Mouse (Mus musculus) hindbrain, embryonic 16.5 days (tissue): Measurements from ENCODE around the gene Maml2. TPM values are rescaled to one million over a fixed set of nuclear protein-coding genes. Genes with fewer than 3 reads are reported as not detected.

Experiments used
- ATAC-seq: fragments of 200-750 bp; cut with Nextera tagmentation; 2 replicates; pipeline ENCODE4 v1.8.0; 2017; ENCODE audit warnings: moderate TSS enrichment, moderate library complexity
- H3K27ac ChIP-seq: fragments of 300-500 bp; sonication (generic); 2 replicates; pipeline ENCODE4 v1.5.1; 2014; ENCODE audit warnings: low read depth, mild to moderate bottlenecking, control low read depth, low read length, moderate library complexity
- H3K27me3 ChIP-seq: fragments of 300-500 bp; sonication (generic); replicated peaks from 2 replicates; pipeline ENCODE4 v1.6.1; 2014; ENCODE audit warnings: low read length; ENCODE audit not compliant: control insufficient read depth, insufficient read depth
- H3K36me3 ChIP-seq: fragments of 300-500 bp; sonication (generic); 2 replicates; pipeline ENCODE4 v1.6.1; 2014; ENCODE audit warnings: mild to moderate bottlenecking, low read length, moderate library complexity, mixed read lengths; ENCODE audit not compliant: control insufficient read depth, insufficient read depth
- H3K4me1 ChIP-seq: fragments of 300-500 bp; sonication (generic); 2 replicates; pipeline ENCODE4 v1.6.1; 2014; ENCODE audit warnings: low read depth, low read length; ENCODE audit not compliant: control insufficient read depth, insufficient read depth
- H3K4me2 ChIP-seq: fragments of 300-500 bp; sonication (generic); 2 replicates; pipeline ENCODE4 v1.6.1; 2014; ENCODE audit warnings: mild to moderate bottlenecking, low read length, control low read depth, moderate library complexity
- H3K4me3 ChIP-seq: fragments of 300-500 bp; sonication (generic); 2 replicates; pipeline ENCODE4 v1.5.1; 2014; ENCODE audit warnings: mild to moderate bottlenecking, low read length, control low read depth, moderate library complexity
- H3K9ac ChIP-seq: fragments of 300-500 bp; sonication (generic); 2 replicates; pipeline ENCODE4 v1.6.1; 2014; ENCODE audit warnings: low read depth, mild to moderate bottlenecking, control low read depth, low read length, moderate library complexity
- H3K9me3 ChIP-seq: fragments of 300-500 bp; sonication (generic); 2 replicates; pipeline ENCODE4 v1.6.1; 2014; ENCODE audit warnings: mild to moderate bottlenecking, low read length, moderate library complexity; ENCODE audit not compliant: control insufficient read depth
- WGBS: fragments of 180-500 bp; shearing (Covaris S2); extraction: QIAGEN DNeasy Blood & Tissue Kit; methylation state at CpG from one replicate; pipeline ENCODE4 v1.1.7; 2014; 5-methylcytosine and 5-hydroxymethylcytosine counted together
- polyA plus RNA-seq: library from polyadenylated mRNA; unstranded; fragments of >200 nt; fragmentation: Nextera tagmentation; extraction: Ambion mirVana; gene quantifications from 2 replicates; pipeline ENCODE4 v1.2.1, GENCODE M21; 2015

Gene Maml2
- polyA plus RNA-seq, 1 experiment from 2014 or later = 10.8 TPM

- no peak for ATAC-seq
- Histone ChIP-seq H3K27ac (peak overlapping the region; percentile 25; the same call in 1 of the 2 replicates), H3K4me2 (no peak overlapping the region), H3K27me3 (no peaks in the 10 kb centered on the region), H3K4me3 (no peak overlapping the region), H3K36me3 (no peaks in the 10 kb centered on the region), H3K9ac (no peak overlapping the region), H3K4me1 (peaks cover 8% of the 10 kb centered on the region), H3K9me3 (no peaks in the 10 kb centered on the region)
- 78% methylated on average over 6 of the region's 6 CpGs for WGBS
These were observed 171.0 kb downstream of the Maml2 start for GRCm38 (mm10) chr9:13468778-13469177.

- ATAC-seq = no peak
- no peak overlapping the region for H3K4me3 ChIP-seq
- no peak overlapping the region for H3K4me2 ChIP-seq
- H3K27ac ChIP-seq = no peak overlapping the region
- H3K27me3 ChIP-seq = no peaks in the 10 kb centered on the region
- 52% methylated on average over 7 of the region's 7 CpGs for WGBS
- no peak overlapping the region for H3K9ac ChIP-seq
- no peaks in the 10 kb centered on the region for H3K36me3 ChIP-seq
- H3K9me3 ChIP-seq = no peaks in the 10 kb centered on the region
- peaks cover 8% of the 10 kb centered on the region for H3K4me1 ChIP-seq
These were observed 172.3 kb downstream of the Maml2 start for GRCm38 (mm10) chr9:13470013-13470412.

- Histone ChIP-seq H3K4me1 (no peaks in the 10 kb centered on the region), H3K27me3 (no peaks in the 10 kb centered on the region), H3K27ac (no peak overlapping the region), H3K4me3 (no peak overlapping the region), H3K9me3 (no peaks in the 10 kb centered on the region), H3K36me3 (no peaks in the 10 kb centered on the region), H3K9ac (no peak overlapping the region), H3K4me2 (no peak overlapping the region)
- 89% methylated on average over 5 of the region's 5 CpGs for WGBS
- no peak for ATAC-seq
These were observed 177.2 kb downstream of the Maml2 start for GRCm38 (mm10) chr9:13474951-13475350.

GRCm38 (mm10) chr9:13479275-13479674 lies 181.5 kb downstream of the Maml2 start:
- 12% methylated on average over 4 of the region's 4 CpGs for WGBS
- no peak overlapping the region for H3K4me2 ChIP-seq
- H3K9me3 ChIP-seq = no peaks in the 10 kb centered on the region
- no peaks in the 10 kb centered on the region for H3K27me3 ChIP-seq
- H3K27ac ChIP-seq = no peak overlapping the region
- H3K36me3 ChIP-seq = no peaks in the 10 kb centered on the region
- no peak for ATAC-seq
- H3K4me3 ChIP-seq = no peak overlapping the region
- peaks cover 9% of the 10 kb centered on the region for H3K4me1 ChIP-seq
- H3K9ac ChIP-seq = no peak overlapping the region

GRCm38 (mm10) chr9:13483199-13484068 lies 185.7 kb downstream of the Maml2 start:
- no peaks in the 10 kb centered on the region for H3K9me3 ChIP-seq
- H3K27me3 ChIP-seq = no peaks in the 10 kb centered on the region
- no peak overlapping the region for H3K27ac ChIP-seq
- WGBS = 48% methylated on average over 5 of the region's 5 CpGs
- H3K4me3 ChIP-seq = no peak overlapping the region
- peaks cover 14% of the 10 kb centered on the region for H3K4me1 ChIP-seq
- peak; percentile 57 for ATAC-seq
- H3K9ac ChIP-seq = no peak overlapping the region
- H3K4me2 ChIP-seq = no peak overlapping the region
- H3K36me3 ChIP-seq = no peaks in the 10 kb centered on the region

GRCm38 (mm10) chr9:13484267-13485240 lies 186.8 kb downstream of the Maml2 start:
- Histone ChIP-seq H3K4me3 (no peak overlapping the region), H3K36me3 (no peaks in the 10 kb centered on the region), H3K9me3 (no peaks in the 10 kb centered on the region), H3K4me2 (no peak overlapping the region), H3K4me1 (peaks cover 14% of the 10 kb centered on the region), H3K9ac (no peak overlapping the region), H3K27me3 (no peaks in the 10 kb centered on the region), H3K27ac (no peak overlapping the region)
- WGBS = 58% methylated on average over 12 of the region's 12 CpGs
- ATAC-seq = no peak

- H3K9ac ChIP-seq = no peak overlapping the region
- ATAC-seq = no peak
- H3K36me3 ChIP-seq = no peaks in the 10 kb centered on the region
- WGBS = 85% methylated on average over 1 of the region's 1 CpGs
- no peaks in the 10 kb centered on the region for H3K9me3 ChIP-seq
- H3K27ac ChIP-seq = no peak overlapping the region
- H3K4me1 ChIP-seq = peaks cover 14% of the 10 kb centered on the region
- no peak overlapping the region for H3K4me2 ChIP-seq
- H3K27me3 ChIP-seq = no peaks in the 10 kb centered on the region
- H3K4me3 ChIP-seq = no peak overlapping the region
These were observed 188.2 kb downstream of the Maml2 start for GRCm38 (mm10) chr9:13485914-13486313.

GRCm38 (mm10) chr9:13491107-13491506 lies 193.3 kb downstream of the Maml2 start:
- Histone ChIP-seq H3K27me3 (no peaks in the 10 kb centered on the region), H3K9me3 (no peaks in the 10 kb centered on the region), H3K4me1 (no peaks in the 10 kb centered on the region), H3K36me3 (no peaks in the 10 kb centered on the region), H3K4me2 (no peak overlapping the region), H3K27ac (no peak overlapping the region), H3K4me3 (no peak overlapping the region), H3K9ac (no peak overlapping the region)
- 74% methylated on average over 1 of the region's 1 CpGs for WGBS
- no peak for ATAC-seq
